Mouse (Mus musculus) frontal cortex, postnatal 25 days (tissue): ENCODE results near the gene Gm17124.
"Not testable (repeated sequence)": the region's sequence is repeated elsewhere in the genome, so short reads cannot be mapped to it uniquely, and the experiment has no call there.

Experiments
- DNase-seq, 2 experiments: peaks; one replicate each; pipeline ENCODE4 v3.0.0; 2022; ENCODE audit warnings: low spot score in 2 of 2

Gene Gm17124

GRCm38 (mm10) chr14:42599782-42600181, at the start of gene Gm17124:
TSS of gene Gm17124 (minus strand) at chr14:42599882.
- DNase-seq, result not testable (repeated sequence)

DNA sequence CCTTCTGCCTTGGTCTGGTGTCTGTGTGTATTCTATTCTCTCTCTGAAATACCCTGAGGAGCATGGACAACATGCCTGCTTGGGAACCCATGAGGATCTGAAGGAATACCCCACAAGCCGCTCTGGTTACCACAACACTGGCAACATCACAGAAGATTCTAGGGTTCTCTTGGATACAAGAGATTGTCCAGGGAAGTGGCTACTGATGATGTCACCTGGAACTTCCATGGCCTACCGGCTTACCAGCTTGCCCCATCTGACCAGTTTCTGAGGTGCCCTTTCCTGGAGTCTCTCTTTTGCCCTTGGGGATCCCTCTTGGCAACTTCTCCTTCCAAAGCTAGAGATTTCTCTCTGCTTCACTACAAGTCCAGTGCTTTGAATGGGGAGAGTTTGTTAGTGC, 42.1 kb upstream of the Gm17124 start, which contains the start of gene Gm3633:
TSS of gene Gm3633 (minus strand) at position 101 of the 400 bp plus-strand sequence.
- not testable (repeated sequence) for DNase-seq
